7 mouse cellular contexts compared by ENCODE assay signal in the genomic region with DNA sequence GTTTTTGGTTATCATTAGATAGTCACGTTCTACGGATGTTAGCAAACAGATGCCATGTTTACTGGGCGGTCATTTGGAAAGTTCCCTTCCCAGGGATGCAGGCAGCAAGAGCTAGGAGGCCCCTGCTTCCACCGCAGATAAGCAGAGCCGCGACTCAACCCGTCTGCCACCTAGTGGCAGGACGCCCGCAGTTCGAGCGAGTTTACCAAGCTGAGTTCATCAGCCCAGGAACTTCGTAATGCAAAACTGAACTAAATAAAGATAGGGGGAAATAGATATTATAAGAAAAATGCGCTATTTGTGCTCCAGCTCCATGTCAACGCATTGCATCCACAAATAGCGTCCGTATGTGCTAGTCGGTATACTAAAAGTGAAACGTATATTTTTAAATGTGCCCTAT. TPM values are rescaled to one million over a fixed set of nuclear protein-coding genes. Genes with fewer than 3 reads are reported as not detected.
DNase-seq lines count a peak whose midpoint lies in the region; ATAC-seq lines count a peak whose summit lies in the region.

No protein-coding gene starts in this region.

- H3K9me3 ChIP-seq in midbrain, embryonic 15.5 days: no peaks in the 10 kb centered on the region

- H3K4me1 ChIP-seq in midbrain, embryonic 15.5 days: no peaks in the 10 kb centered on the region

- H3K27me3 ChIP-seq in midbrain, embryonic 15.5 days (replicated peaks): no peaks in the 10 kb centered on the region

- peak; percentile 75; the same call in 1 of the 2 replicates for ATAC-seq in midbrain, embryonic 15.5 days (replicated peaks)

- H3K36me3 ChIP-seq in midbrain, embryonic 15.5 days (replicated peaks): no peaks in the 10 kb centered on the region

- peak; percentile 71 to 88 for DNase-seq in adrenal gland, adult (ENCODE audit: inconsistent age in 2 of 2, low spot score in 1 of 2)
- DNase-seq in cerebellum, postnatal 10 days: peak; percentile 90
- DNase-seq in gastrocnemius, adult 18-20 months (ENCODE audit: low spot score): peak; percentile 56
- DNase-seq in induced T-regulatory cell, adult 2 months (ENCODE audit: low read depth): peak; percentile 53
- peak; percentile 93 for DNase-seq in left cerebral cortex, postnatal 14 days (ENCODE audit: low spot score in 2 of 2)
- peak; percentile 43 to 68 for DNase-seq in spleen, adult 18-20 months

- no peak overlapping the region for H3K9ac ChIP-seq in midbrain, embryonic 15.5 days

- H3K27ac ChIP-seq in midbrain, embryonic 15.5 days: no peak overlapping the region

- no peak overlapping the region for H3K4me3 ChIP-seq in midbrain, embryonic 15.5 days

- intact Hi-C loops in left cerebral cortex, postnatal 14 days (cut with DNase I): loop anchor here (2.0 kb wide), 1 partner anchor 110 kb away; no protein-coding TSS in a partner anchor

- WGBS in midbrain, embryonic 15.5 days: 19% methylated on average over 18 of the region's 18 CpGs

- H3K4me2 ChIP-seq in midbrain, embryonic 15.5 days: no peak overlapping the region

RNA-seq across cellular contexts. Expression of a gene that starts 37.5 kb away (rescaled TPM):
- total RNA-seq in gastrocnemius, adult 18-20 months (2021): not detected
- total RNA-seq in left cerebral cortex, postnatal 14 days (2021): under 1 TPM; 0.26 to 0.36 TPM
- not detected in 2 replicates for polyA plus RNA-seq in midbrain, embryonic 15.5 days (2015; fragmentation: Nextera tagmentation; extraction: Ambion mirVana)
